Comparison of ENCODE assay signal across 15 mouse cellular contexts in the genomic region with DNA sequence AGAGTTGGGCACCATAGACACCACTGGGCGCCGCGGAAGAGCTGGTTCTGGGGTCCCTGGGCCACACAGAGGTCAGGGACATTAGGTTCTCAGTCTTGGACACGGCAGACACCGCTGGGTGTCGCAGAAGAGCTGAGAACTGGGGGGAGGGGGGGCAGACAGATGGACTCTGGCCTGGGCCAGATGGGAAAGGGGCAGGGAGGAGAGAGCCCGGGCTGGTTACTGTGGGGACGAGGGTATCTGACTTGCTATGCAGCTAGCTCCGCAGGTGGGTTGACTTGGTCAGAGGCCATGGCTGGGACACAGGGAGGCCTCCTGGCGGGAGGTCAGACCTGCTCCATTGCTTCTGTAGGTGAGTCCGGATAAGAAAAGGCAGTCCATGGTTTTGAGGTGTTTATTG.
DNase-seq lines count a peak whose midpoint lies in the region; ATAC-seq and TF ChIP-seq lines count a peak whose summit lies in the region.
"Had no signal": no experiment of that assay in that cellular context is flagged by ENCODE, and none has a peak within 500 bp of the region (broad histone marks: within the 10 kb centered on the region; RNA-seq: fewer than 3 reads in every experiment).

No protein-coding gene starts in this region.

- no peak overlapping the region for H3K4me2 ChIP-seq in hindbrain, embryonic 11.5 days (replicated peaks; ENCODE audit: low read depth, low read length)
- no peak overlapping the region for H3K4me2 ChIP-seq in hindbrain, embryonic 16.5 days (ENCODE audit: low read length)
- H3K4me2 ChIP-seq in heart, embryonic 11.5 days = no peak overlapping the region
- H3K4me2 ChIP-seq: limb, embryonic 15.5 days had no signal

- no peak overlapping the region for H3K27ac ChIP-seq in hindbrain, embryonic 11.5 days (ENCODE audit: low read depth, low read length)
- H3K27ac ChIP-seq in hindbrain, embryonic 16.5 days (ENCODE audit: low read depth, low read length) = no peak overlapping the region
- H3K27ac ChIP-seq in ES-Bruce4 (ENCODE audit: insufficient read depth, low read length) = no peak overlapping the region
- no peak overlapping the region for H3K27ac ChIP-seq in liver, adult 2 months (replicated peaks; ENCODE audit: insufficient read depth, low read depth, low read length)
- no peak overlapping the region for H3K27ac ChIP-seq in heart, embryonic 11.5 days (ENCODE audit: low read depth, low read length)
- H3K27ac ChIP-seq: limb, embryonic 15.5 days had no signal

- no peak for TF ChIP-seq EP300 in ES-Bruce4 (IDR thresholded peaks at IDR 0.05; ENCODE audit: insufficient read depth, low read depth, low read length)

- no peaks in the 10 kb centered on the region for H3K79me2 ChIP-seq in liver, adult 2 months (ENCODE audit: control insufficient read depth, insufficient read depth, low read length)

- DNase-seq in hindbrain, embryonic 11.5 days (ENCODE audit: low spot score) = no peak
- DNase-seq in kidney, adult 18-20 months = peak; percentile 5
- DNase-seq in liver, adult 2 months (ENCODE audit: extremely low read depth, low read depth, low spot score) = peak; percentile 40
- DNase-seq in Muller cell, postnatal 12 days (ENCODE audit: inconsistent ontology term) = no peak
- DNase-seq: adrenal gland, adult 2 months; cerebellum, postnatal 25 days; heart, adult 18-20 months; lung, postnatal 4 days had no signal

- H3K4me3 ChIP-seq in hindbrain, embryonic 11.5 days (ENCODE audit: low read depth, low read length) = no peak overlapping the region
- no peak overlapping the region for H3K4me3 ChIP-seq in hindbrain, embryonic 16.5 days (ENCODE audit: low read length)
- peak overlapping the region; percentile 24; the same call in 1 of the 2 replicates for H3K4me3 ChIP-seq in ES-Bruce4 (ENCODE audit: low read depth, low read length)
- peak overlapping the region; percentile 46 for H3K4me3 ChIP-seq in liver, adult 2 months (ENCODE audit: insufficient read depth, low read depth, low read length)
- no peak overlapping the region for H3K4me3 ChIP-seq in heart, embryonic 11.5 days (ENCODE audit: low read depth, low read length)
- H3K4me3 ChIP-seq: erythroblast, embryonic 14.5 days; limb, embryonic 15.5 days had no signal

- no peaks in the 10 kb centered on the region for H3K4me1 ChIP-seq in hindbrain, embryonic 11.5 days (replicated peaks; ENCODE audit: control insufficient read depth, insufficient read depth, low read length)
- no peaks in the 10 kb centered on the region for H3K4me1 ChIP-seq in hindbrain, embryonic 16.5 days (ENCODE audit: control insufficient read depth, insufficient read depth, low read depth, low read length)
- peaks cover 2% of the 10 kb centered on the region for H3K4me1 ChIP-seq in ES-Bruce4 (ENCODE audit: control insufficient read depth, insufficient read depth, low read length)
- H3K4me1 ChIP-seq in liver, adult 2 months (ENCODE audit: control insufficient read depth, insufficient read depth, low read length) = no peaks in the 10 kb centered on the region
- H3K4me1 ChIP-seq in heart, embryonic 11.5 days (ENCODE audit: control insufficient read depth, insufficient read depth, low read length) = no peaks in the 10 kb centered on the region
- H3K4me1 ChIP-seq: limb, embryonic 15.5 days had no signal

- no peaks in the 10 kb centered on the region for H3K36me3 ChIP-seq in hindbrain, embryonic 11.5 days (ENCODE audit: control insufficient read depth, insufficient read depth, low read length)
- H3K36me3 ChIP-seq in hindbrain, embryonic 16.5 days (ENCODE audit: control insufficient read depth, insufficient read depth, low read length) = no peaks in the 10 kb centered on the region
- no peaks in the 10 kb centered on the region for H3K36me3 ChIP-seq in ES-Bruce4 (ENCODE audit: control insufficient read depth, insufficient read depth, low read length, poor library complexity, severe bottlenecking)
- H3K36me3 ChIP-seq in liver, adult 2 months (ENCODE audit: control insufficient read depth, insufficient read depth, low read length) = no peaks in the 10 kb centered on the region
- no peaks in the 10 kb centered on the region for H3K36me3 ChIP-seq in heart, embryonic 11.5 days (ENCODE audit: control insufficient read depth, insufficient read depth, low read length)
- H3K36me3 ChIP-seq: limb, embryonic 15.5 days had no signal

- WGBS in hindbrain, embryonic 11.5 days = 44% methylated on average over 11 of the region's 11 CpGs
- WGBS in hindbrain, embryonic 16.5 days = 57% methylated on average over 11 of the region's 11 CpGs
- 71% methylated on average over 11 of the region's 11 CpGs for WGBS in liver, adult 2 months
- WGBS in heart, embryonic 11.5 days (ENCODE audit: insufficient replicate concordance) = 71% methylated on average over 11 of the region's 11 CpGs

- no peaks in the 10 kb centered on the region for H3K27me3 ChIP-seq in hindbrain, embryonic 11.5 days (ENCODE audit: control insufficient read depth, insufficient read depth, low read length)
- H3K27me3 ChIP-seq in hindbrain, embryonic 16.5 days (replicated peaks; ENCODE audit: control insufficient read depth, insufficient read depth, low read length) = no peaks in the 10 kb centered on the region
- H3K27me3 ChIP-seq in ES-Bruce4 (ENCODE audit: control insufficient read depth, insufficient read depth, low read length, poor library complexity, severe bottlenecking) = no peaks in the 10 kb centered on the region
- no peaks in the 10 kb centered on the region for H3K27me3 ChIP-seq in liver, adult 2 months (ENCODE audit: control insufficient read depth, insufficient read depth, low read length)
- no peaks in the 10 kb centered on the region for H3K27me3 ChIP-seq in heart, embryonic 11.5 days (ENCODE audit: control insufficient read depth, insufficient read depth, low read length)
- H3K27me3 ChIP-seq: limb, embryonic 15.5 days had no signal

- H3K9me3 ChIP-seq in hindbrain, embryonic 11.5 days (ENCODE audit: control insufficient read depth, low read length) = no peaks in the 10 kb centered on the region
- H3K9me3 ChIP-seq in hindbrain, embryonic 16.5 days (ENCODE audit: control insufficient read depth, low read length) = no peaks in the 10 kb centered on the region
- peaks cover 42% of the 10 kb centered on the region for H3K9me3 ChIP-seq in ES-Bruce4 (replicated peaks; ENCODE audit: control insufficient read depth, insufficient read depth, low read length, poor library complexity, severe bottlenecking)
- H3K9me3 ChIP-seq in heart, embryonic 11.5 days (replicated peaks; ENCODE audit: control insufficient read depth, low read length) = no peaks in the 10 kb centered on the region
- H3K9me3 ChIP-seq: limb, embryonic 15.5 days had no signal

- H3K9ac ChIP-seq in hindbrain, embryonic 11.5 days (ENCODE audit: low read depth, low read length) = no peak overlapping the region
- H3K9ac ChIP-seq in hindbrain, embryonic 16.5 days (ENCODE audit: low read depth, low read length) = no peak overlapping the region
- no peak overlapping the region for H3K9ac ChIP-seq in ES-Bruce4 (ENCODE audit: low read depth, poor library complexity, severe bottlenecking)
- H3K9ac ChIP-seq in liver, adult 2 months (ENCODE audit: low read depth, low read length) = no peak overlapping the region
- no peak overlapping the region for H3K9ac ChIP-seq in heart, embryonic 11.5 days (ENCODE audit: low read depth, low read length)
- H3K9ac ChIP-seq: limb, embryonic 15.5 days had no signal

- no peak for TF ChIP-seq CTCF in ES-Bruce4 (IDR thresholded peaks at IDR 0.05; ENCODE audit: low read depth, low read length)
- 0 out of 2 replicates have a peak, but pooled peaks have one; percentile 13 for TF ChIP-seq CTCF in liver, adult 2 months (IDR thresholded peaks at IDR 0.05; ENCODE audit: low read depth, low read length)

- no peak for TF ChIP-seq POLR2A in ES-Bruce4 (IDR thresholded peaks at IDR 0.05; ENCODE audit: insufficient read depth, low read length)
- TF ChIP-seq POLR2A in liver, adult 2 months (IDR thresholded peaks at IDR 0.05; ENCODE audit: extremely low read depth, insufficient read depth, low read length) = no peak

- 0 out of 2 replicates have a peak, but pooled peaks have one; percentile 25 for ATAC-seq in hindbrain, embryonic 11.5 days (ENCODE audit: low FRiP score)
- ATAC-seq in hindbrain, embryonic 16.5 days = no peak
- ATAC-seq in heart, embryonic 11.5 days (replicated peaks; ENCODE audit: insufficient number of reproducible peaks, low FRiP score, low TSS enrichment) = no peak
- ATAC-seq in megakaryocyte-erythroid progenitor cell, adult 5-6 weeks (replicated peaks; ENCODE audit: low FRiP score, low TSS enrichment, poor library complexity, severe bottlenecking) = no peak
- ATAC-seq: Patski had no signal

Comparison
In these comparisons a context has a peak if more than half of its experiments do, and no peak if none do; other contexts are left out.
1. DNase-seq: peak in kidney, adult 18-20 months (single experiment) and liver, adult 2 months (single experiment); none in hindbrain, embryonic 11.5 days (single experiment) and Muller cell, postnatal 12 days (single experiment).
2. H3K4me3 ChIP-seq: peak in ES-Bruce4 (single experiment) and liver, adult 2 months (single experiment); none in hindbrain, embryonic 11.5 days (single experiment), hindbrain, embryonic 16.5 days (single experiment) and heart, embryonic 11.5 days (single experiment).